Mouse (Mus musculus) kidney, postnatal 4 days (tissue): ENCODE results near the gene Hist1h2bp.
A peak's percentile ranks its signal among the peaks of the same experiment; 100 is the strongest.
"Not testable (repeated sequence)": the region's sequence is repeated elsewhere in the genome, so short reads cannot be mapped to it uniquely, and the experiment has no call there.

Source experiments
- DNase-seq, 2 experiments: peaks; one replicate each; pipeline ENCODE4 v3.0.0; 2021; ENCODE audit warnings: mixed read lengths in 2 of 2

Gene Hist1h2bp

GRCm38 (mm10) chr13:21783734-21784161 lies 3.5 kb upstream of the Hist1h2bp start:
- DNase-seq = peak; percentile 15 to 43

- no peak for DNase-seq
Measured at GRCm38 (mm10) chr13:21784311-21784710, 3.0 kb upstream of the Hist1h2bp start.

GRCm38 (mm10) chr13:21786189-21786898 lies 917 bp upstream of the Hist1h2bp start:
- peak in 1 of 2 experiments; percentile 30 for DNase-seq

- peak in 1 of 2 experiments; percentile 18 for DNase-seq
Measured at GRCm38 (mm10) chr13:21787760-21788593, 716 bp downstream of the Hist1h2bp start.

- no peak for DNase-seq
Measured at GRCm38 (mm10) chr13:21789925-21790324, 2.7 kb downstream of the Hist1h2bp start.

GRCm38 (mm10) chr13:21790601-21791283 lies 3.5 kb downstream of the Hist1h2bp start:
- peak in 1 of 2 experiments; percentile 14 for DNase-seq

- no peak for DNase-seq
Measured at GRCm38 (mm10) chr13:21795584-21795983, 8.3 kb downstream of the Hist1h2bp start.

- DNase-seq = not testable (repeated sequence)
Measured at GRCm38 (mm10) chr13:21797163-21797562, 9.9 kb downstream of the Hist1h2bp start.

- not testable (repeated sequence) for DNase-seq
Measured at GRCm38 (mm10) chr13:21803058-21803457, 15.8 kb downstream of the Hist1h2bp start.

- DNase-seq = not testable (repeated sequence)
Measured at GRCm38 (mm10) chr13:21810073-21810472, 22.8 kb downstream of the Hist1h2bp start, which contains the start of the genes Hist1h2bq and Hist1h2ao. Gene Hist1h2bq (minus strand): TSS chr13:21810197. Gene Hist1h2ao (plus strand): TSS chr13:21810465.

- not testable (repeated sequence) for DNase-seq
Measured at GRCm38 (mm10) chr13:21811074-21811473, 23.8 kb downstream of the Hist1h2bp start.

- peak; percentile 31 to 49 for DNase-seq
Measured at GRCm38 (mm10) chr13:21811539-21811938, 24.3 kb downstream of the Hist1h2bp start, which contains the start of gene Hist1h4m. Gene Hist1h4m (plus strand): TSS chr13:21811746.

GRCm38 (mm10) chr13:21812092-21812491 lies 24.8 kb downstream of the Hist1h2bp start:
- DNase-seq = peak in 1 of 2 experiments; percentile 22

- DNase-seq = not testable (repeated sequence)
Measured at GRCm38 (mm10) chr13:21820082-21820890, 33.0 kb downstream of the Hist1h2bp start.

GRCm38 (mm10) chr13:21828511-21828910 lies 41.2 kb downstream of the Hist1h2bp start:
- DNase-seq = no peak

GRCm38 (mm10) chr13:21830344-21830743 lies 43.1 kb downstream of the Hist1h2bp start:
- no peak for DNase-seq

GRCm38 (mm10) chr13:21831418-21832394 lies 44.4 kb downstream of the Hist1h2bp start, which contains the start of gene Hist1h4n:
Gene Hist1h4n (minus strand): TSS chr13:21832196.
- DNase-seq = peak in 1 of 2 experiments; percentile 26

GRCm38 (mm10) chr13:21833461-21833860 lies 46.2 kb downstream of the Hist1h2bp start, which contains the start of the genes Hist1h2ap and Hist1h2br:
Gene Hist1h2ap (minus strand): TSS chr13:21833507.
Gene Hist1h2br (plus strand): TSS chr13:21833743.
- DNase-seq = not testable (repeated sequence)
